Mouse (Mus musculus) midbrain, embryonic 14.5 days (tissue): ENCODE data around the gene Pias3. TPM values are rescaled to one million over a fixed set of nuclear protein-coding genes. Genes with fewer than 3 reads are reported as not detected.

ENCODE experiments used
- polyA plus RNA-seq: library from polyadenylated mRNA; unstranded; fragments of >200 nt; fragmentation: Nextera tagmentation; extraction: Ambion mirVana; gene quantifications from 2 replicates; pipeline ENCODE4 v1.2.1, GENCODE M21; 2014

Pias3 gene
- polyA plus RNA-seq, 1 experiment from 2014 or later, result 26.3 TPM

Other genes starting within 250 kb of the Pias3 start
- gene BC107364, start 244.1 kb upstream of the Pias3 start, polyA plus RNA-seq, result not detected in 2 replicates
- 0.84 and 1.3 TPM in 2 replicates for gene Hfe2, start 171.2 kb upstream of the Pias3 start, polyA plus RNA-seq
- gene Txnip, start 138.4 kb upstream of the Pias3 start, polyA plus RNA-seq, result 45.0 and 60.1 TPM in 2 replicates
- gene Gm16253, start 119.4 kb upstream of the Pias3 start, polyA plus RNA-seq, result 0.43 and 0.45 TPM in 2 replicates
- gene Polr3gl, start 102.2 kb upstream of the Pias3 start, polyA plus RNA-seq, result 14.8 and 17.1 TPM in 2 replicates
- 12.0 and 13.7 TPM in 2 replicates for gene Ankrd34a, start 99.7 kb upstream of the Pias3 start, polyA plus RNA-seq
- 6.7 and 7.5 TPM in 2 replicates for gene Lix1l, start 95.2 kb upstream of the Pias3 start, polyA plus RNA-seq
- 125 and 139 TPM in 2 replicates for gene Rbm8a, start 66.5 kb upstream of the Pias3 start, polyA plus RNA-seq
- 61.3 and 61.5 TPM in 2 replicates for gene Pex11b, start 61.0 kb upstream of the Pias3 start, polyA plus RNA-seq
- 0.11 TPM in 1 of 2 replicates, not detected in the other for gene Gm42957, start 60.9 kb upstream of the Pias3 start, polyA plus RNA-seq
- 0.62 and 0.84 TPM in 2 replicates for gene Itga10, start 50.8 kb upstream of the Pias3 start, polyA plus RNA-seq
- gene Ankrd35, start 26.3 kb upstream of the Pias3 start, polyA plus RNA-seq, result 0.57 and 0.84 TPM in 2 replicates
- gene Nudt17, start 12.2 kb downstream of the Pias3 start, polyA plus RNA-seq, result 14.1 and 14.3 TPM in 2 replicates
- 27.9 and 28.7 TPM in 2 replicates for gene Polr3c, start 31.2 kb downstream of the Pias3 start, polyA plus RNA-seq
- gene Rnf115, start 31.3 kb downstream of the Pias3 start, polyA plus RNA-seq, result 69.6 and 83.8 TPM in 2 replicates
- gene Pdzk1, start 132.9 kb downstream of the Pias3 start, polyA plus RNA-seq, result 0.16 TPM in 1 of 2 replicates, not detected in the other
- gene Cd160, start 133.0 kb downstream of the Pias3 start, polyA plus RNA-seq, result 0.39 and 0.46 TPM in 2 replicates
- 1.2 and 2.0 TPM in 2 replicates for gene Gja5, start 208.3 kb downstream of the Pias3 start, polyA plus RNA-seq
- gene Gpr89, start 209.0 kb downstream of the Pias3 start, polyA plus RNA-seq, result 39.5 and 40.7 TPM in 2 replicates
- 0.05 TPM in 1 of 2 replicates, not detected in the other for gene Gja8, start 229.6 kb downstream of the Pias3 start, polyA plus RNA-seq